ENCODE assay signal across 15 mouse cellular contexts in genomic region chr1:40890246-40890645, GRCm38 (mm10).
DNase-seq lines count a peak whose midpoint lies in the region; ATAC-seq and TF ChIP-seq lines count a peak whose summit lies in the region.
"Had no signal": no experiment of that assay in that cellular context is flagged by ENCODE, and none has a peak within 500 bp of the region (broad histone marks: within the 10 kb centered on the region; RNA-seq: fewer than 3 reads in every experiment).

No protein-coding gene starts in this region.

- TF ChIP-seq POLR2A in kidney, adult 2 months (IDR thresholded peaks at IDR 0.05; ENCODE audit: low read depth, low read length) = no peak

- TF ChIP-seq CTCF in kidney, adult 2 months (conservative IDR thresholded peaks at IDR 0.05; ENCODE audit: insufficient read depth, insufficient read length, low read depth, low read length) = no peak

- WGBS in forebrain, embryonic 14.5 days = 57% methylated on average over 8 of the region's 8 CpGs
- WGBS in forebrain, embryonic 13.5 days = 56% methylated on average over 8 of the region's 8 CpGs
- WGBS in kidney, adult 2 months = 51% methylated on average over 8 of the region's 8 CpGs
- WGBS in limb, embryonic 13.5 days = 44% methylated on average over 8 of the region's 8 CpGs

- peak; percentile 47 for DNase-seq in forebrain, embryonic 14.5 days (ENCODE audit: low spot score)
- DNase-seq in kidney, adult 2 months = peak; percentile 14
- DNase-seq in kidney, postnatal 25 days = no peak
- peak; percentile 21 for DNase-seq in embryo, embryonic 10.5 days (ENCODE audit: low spot score)
- DNase-seq in cerebellum, postnatal 4 days (ENCODE audit: low spot score in 2 of 2) = no peak
- no peak for DNase-seq in thymus, postnatal 0 days (ENCODE audit: low spot score)
- DNase-seq: cerebellum, adult 11-12 months; right cerebral cortex, adult 18-20 months; thymus, adult 18-20 months had no signal

- H3K27me3 ChIP-seq in forebrain, embryonic 14.5 days (replicated peaks; ENCODE audit: control insufficient read depth, insufficient read depth, low read length) = no peaks in the 10 kb centered on the region
- no peaks in the 10 kb centered on the region for H3K27me3 ChIP-seq in forebrain, embryonic 13.5 days
- H3K27me3 ChIP-seq in kidney, adult 2 months (replicated peaks; ENCODE audit: control insufficient read depth, insufficient read depth, low read length) = no peaks in the 10 kb centered on the region
- no peaks in the 10 kb centered on the region for H3K27me3 ChIP-seq in limb, embryonic 13.5 days
- H3K27me3 ChIP-seq: neural tube, embryonic 13.5 days had no signal

- H3K36me3 ChIP-seq in forebrain, embryonic 14.5 days (ENCODE audit: control insufficient read depth, insufficient read depth, low read length) = no peaks in the 10 kb centered on the region
- no peaks in the 10 kb centered on the region for H3K36me3 ChIP-seq in forebrain, embryonic 13.5 days (ENCODE audit: poor library complexity, severe bottlenecking)
- no peaks in the 10 kb centered on the region for H3K36me3 ChIP-seq in kidney, adult 2 months (ENCODE audit: control insufficient read depth, insufficient read depth, low read length)
- H3K36me3 ChIP-seq in limb, embryonic 13.5 days = no peaks in the 10 kb centered on the region
- H3K36me3 ChIP-seq: neural tube, embryonic 13.5 days had no signal

- no peak overlapping the region for H3K27ac ChIP-seq in forebrain, embryonic 14.5 days (ENCODE audit: low read depth, low read length)
- no peak overlapping the region for H3K27ac ChIP-seq in forebrain, embryonic 13.5 days
- no peak overlapping the region for H3K27ac ChIP-seq in kidney, adult 2 months (ENCODE audit: insufficient read depth, low read depth, low read length)
- no peak overlapping the region for H3K27ac ChIP-seq in limb, embryonic 13.5 days
- H3K27ac ChIP-seq: kidney, postnatal 0 days; neural tube, embryonic 13.5 days had no signal

- ATAC-seq in forebrain, embryonic 14.5 days = 0 out of 2 replicates have a peak, but pooled peaks have one; percentile 21
- no peak; the same call in 1 of the 2 replicates for ATAC-seq in forebrain, embryonic 13.5 days
- no peak for ATAC-seq in limb, embryonic 13.5 days (ENCODE audit: low FRiP score, low read depth)

- H3K4me3 ChIP-seq in forebrain, embryonic 14.5 days (ENCODE audit: low read depth, low read length) = no peak overlapping the region
- no peak overlapping the region for H3K4me3 ChIP-seq in forebrain, embryonic 13.5 days
- no peak overlapping the region for H3K4me3 ChIP-seq in kidney, adult 2 months (ENCODE audit: insufficient read depth, low read depth, low read length)
- no peak overlapping the region for H3K4me3 ChIP-seq in limb, embryonic 13.5 days
- H3K4me3 ChIP-seq: neural tube, embryonic 13.5 days had no signal

- 0 out of 2 replicates have a peak, but pooled peaks cover 6% of the 10 kb centered on the region for H3K4me1 ChIP-seq in forebrain, embryonic 14.5 days (ENCODE audit: control insufficient read depth, insufficient read depth, low read length)
- H3K4me1 ChIP-seq in forebrain, embryonic 13.5 days = peaks cover 18% of the 10 kb centered on the region; the same call in 1 of the 2 replicates
- H3K4me1 ChIP-seq in kidney, adult 2 months (ENCODE audit: control insufficient read depth, insufficient read depth, low read length) = peaks cover 9% of the 10 kb centered on the region
- H3K4me1 ChIP-seq in limb, embryonic 13.5 days = no peaks in the 10 kb centered on the region

- no peak overlapping the region for H3K9ac ChIP-seq in forebrain, embryonic 14.5 days (ENCODE audit: low read length)
- no peak overlapping the region for H3K9ac ChIP-seq in forebrain, embryonic 13.5 days
- no peak overlapping the region for H3K9ac ChIP-seq in limb, embryonic 13.5 days
- H3K9ac ChIP-seq: neural tube, embryonic 13.5 days had no signal

- no peaks in the 10 kb centered on the region for H3K9me3 ChIP-seq in forebrain, embryonic 14.5 days (replicated peaks; ENCODE audit: control insufficient read depth, low read length)
- no peaks in the 10 kb centered on the region for H3K9me3 ChIP-seq in forebrain, embryonic 13.5 days (replicated peaks)
- H3K9me3 ChIP-seq in limb, embryonic 13.5 days = no peaks in the 10 kb centered on the region
- H3K9me3 ChIP-seq: neural tube, embryonic 13.5 days had no signal

- no peak overlapping the region for H3K4me2 ChIP-seq in forebrain, embryonic 14.5 days (ENCODE audit: low read length)
- no peak overlapping the region for H3K4me2 ChIP-seq in forebrain, embryonic 13.5 days
- H3K4me2 ChIP-seq in limb, embryonic 13.5 days (replicated peaks) = 0 out of 2 replicates have a peak overlapping the region, but pooled peaks have one; percentile 7
- H3K4me2 ChIP-seq: heart, embryonic 11.5 days; liver, embryonic 11.5 days; neural tube, embryonic 13.5 days had no signal

Comparison
In these comparisons a context has a peak if more than half of its experiments do, and no peak if none do; other contexts are left out.
1. DNase-seq: peak in forebrain, embryonic 14.5 days (single experiment), kidney, adult 2 months (single experiment) and embryo, embryonic 10.5 days (single experiment); none in kidney, postnatal 25 days (0 of 2), cerebellum, postnatal 4 days (0 of 2) and thymus, postnatal 0 days (single experiment).